Mouse (Mus musculus): Measurements from ENCODE around the gene Inpp4b. TPM values are rescaled to one million over a fixed set of nuclear protein-coding genes. Genes with fewer than 3 reads are reported as not detected.

Inpp4b gene
- polyA plus RNA-seq, 1 experiment from 2014 or later: 5.0 TPM

DNA sequence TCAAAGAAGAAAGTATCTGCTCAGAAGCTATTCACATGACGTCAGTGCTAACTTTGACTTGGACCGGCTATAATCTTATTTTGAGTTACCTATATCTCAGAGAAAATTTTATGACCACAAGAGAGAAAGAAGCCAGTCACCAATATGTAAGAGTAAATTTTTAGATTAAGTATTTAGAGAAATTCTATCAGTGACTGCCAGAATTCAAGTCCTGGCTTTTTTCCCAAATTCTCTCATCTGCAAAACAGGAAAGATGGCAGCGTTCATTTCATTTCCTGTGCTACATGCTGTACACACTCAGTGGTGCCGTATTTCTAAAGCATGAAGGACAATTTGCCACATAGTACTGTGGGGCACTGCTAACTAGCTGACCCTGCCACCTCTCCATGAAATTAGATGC, 256.9 kb downstream of the Inpp4b start:
- Histone ChIP-seq H3K4me2 (replicated peaks) (no peak overlapping the region), H3K4me1 (no peaks in the 10 kb centered on the region), H3K4me3 (no peak overlapping the region), H3K36me3 (no peaks in the 10 kb centered on the region), H3K27ac (replicated peaks) (no peak overlapping the region), H3K9ac (replicated peaks) (no peak overlapping the region), H3K9me3 (no peaks in the 10 kb centered on the region), H3K27me3 (no peaks in the 10 kb centered on the region)
- WGBS: 87% methylated on average over 4 of the region's 4 CpGs
- no peak for ATAC-seq (ENCODE audit: low FRiP score, low read depth)

DNA sequence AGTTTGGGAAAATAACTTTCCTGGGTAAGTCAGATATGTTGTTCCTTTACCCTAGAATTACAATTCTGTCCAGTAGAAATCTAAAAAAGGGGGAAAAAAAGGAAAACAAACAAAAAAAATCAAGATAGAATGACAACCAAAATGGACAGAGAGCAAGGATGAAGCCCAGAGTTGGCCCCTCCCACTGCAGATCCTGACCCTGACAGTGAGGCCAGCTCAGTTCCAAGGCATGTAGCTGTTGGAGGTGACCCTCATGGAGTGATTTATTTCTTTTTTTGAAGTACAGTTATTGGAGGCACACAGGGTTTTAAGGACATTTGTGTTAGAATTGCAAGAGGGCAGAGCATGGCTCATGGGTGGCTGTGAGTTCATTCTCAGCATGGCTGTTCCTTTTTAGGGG, 258.8 kb downstream of the Inpp4b start:
- H3K4me2 ChIP-seq (replicated peaks): no peak overlapping the region
- H3K27me3 ChIP-seq: no peaks in the 10 kb centered on the region
- no peaks in the 10 kb centered on the region for H3K9me3 ChIP-seq
- no peak overlapping the region for H3K27ac ChIP-seq (replicated peaks)
- H3K4me3 ChIP-seq: no peak overlapping the region
- H3K4me1 ChIP-seq: no peaks in the 10 kb centered on the region
- H3K9ac ChIP-seq (replicated peaks): no peak overlapping the region
- H3K36me3 ChIP-seq: no peaks in the 10 kb centered on the region
- ATAC-seq (ENCODE audit: low FRiP score, low read depth): no peak

DNA sequence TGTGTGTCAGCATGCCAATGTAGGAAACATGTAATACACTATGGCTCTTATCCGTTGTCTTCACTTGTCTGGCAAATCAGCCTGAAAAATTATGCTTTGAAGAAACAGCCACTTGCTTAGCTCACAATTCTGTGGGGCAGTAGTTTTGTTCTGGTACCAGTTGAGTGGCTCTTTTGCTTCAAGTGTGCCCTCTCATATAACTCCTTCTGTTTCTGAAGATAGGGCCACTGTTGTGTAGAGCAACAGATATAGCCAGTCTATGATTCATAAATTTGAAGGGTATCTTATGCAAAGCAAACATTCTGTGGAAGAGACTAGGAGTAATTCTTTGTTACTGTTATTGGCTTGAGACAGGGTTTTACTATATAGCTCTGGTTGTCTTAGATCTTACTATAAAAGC, 265.7 kb downstream of the Inpp4b start:
- no peaks in the 10 kb centered on the region for H3K36me3 ChIP-seq
- no peak overlapping the region for H3K4me3 ChIP-seq
- no peaks in the 10 kb centered on the region for H3K27me3 ChIP-seq
- H3K4me1 ChIP-seq: no peaks in the 10 kb centered on the region
- no peak overlapping the region for H3K27ac ChIP-seq (replicated peaks)
- H3K4me2 ChIP-seq (replicated peaks): no peak overlapping the region
- H3K9me3 ChIP-seq: no peaks in the 10 kb centered on the region
- WGBS: 88% methylated on average over 1 of the region's 1 CpGs
- H3K9ac ChIP-seq (replicated peaks): no peak overlapping the region
- no peak for ATAC-seq (ENCODE audit: low FRiP score, low read depth)

DNA sequence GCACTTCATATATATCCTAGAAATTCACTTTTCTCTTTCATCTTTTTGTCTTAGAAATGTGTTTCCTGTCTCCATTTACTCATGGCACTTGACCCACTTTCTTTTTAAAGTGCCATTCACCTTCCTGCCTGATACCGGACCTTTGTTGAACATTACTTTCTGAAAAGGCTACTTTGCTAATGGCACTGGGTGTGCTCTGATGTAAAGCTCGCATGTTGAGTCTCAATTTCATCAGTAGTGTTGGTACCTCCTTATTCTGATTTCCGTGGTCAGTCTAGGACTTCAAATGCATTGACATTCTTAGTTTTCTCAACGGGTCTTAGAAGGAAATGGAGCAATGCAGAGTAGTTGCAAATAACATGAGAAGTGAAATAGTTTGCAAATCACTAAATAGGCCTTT, 266.7 kb downstream of the Inpp4b start:
- ATAC-seq (ENCODE audit: low FRiP score, low read depth): no peak
- H3K27me3 ChIP-seq: no peaks in the 10 kb centered on the region
- WGBS: 85% methylated on average over 4 of the region's 4 CpGs
- H3K27ac ChIP-seq (replicated peaks): no peak overlapping the region
- H3K4me3 ChIP-seq: no peak overlapping the region
- no peak overlapping the region for H3K9ac ChIP-seq (replicated peaks)
- no peaks in the 10 kb centered on the region for H3K4me1 ChIP-seq
- H3K4me2 ChIP-seq (replicated peaks): no peak overlapping the region
- no peaks in the 10 kb centered on the region for H3K36me3 ChIP-seq
- no peaks in the 10 kb centered on the region for H3K9me3 ChIP-seq

- H3K9ac ChIP-seq (replicated peaks): no peak overlapping the region
- 75% methylated on average over 2 of the region's 2 CpGs for WGBS
- no peak for ATAC-seq (ENCODE audit: low FRiP score, low read depth)
- H3K4me3 ChIP-seq: no peak overlapping the region
- no peak overlapping the region for H3K4me2 ChIP-seq (replicated peaks)
- H3K27me3 ChIP-seq: no peaks in the 10 kb centered on the region
- H3K4me1 ChIP-seq: no peaks in the 10 kb centered on the region
- no peak overlapping the region for H3K27ac ChIP-seq (replicated peaks)
- H3K9me3 ChIP-seq: no peaks in the 10 kb centered on the region
- H3K36me3 ChIP-seq: no peaks in the 10 kb centered on the region
Measured at GRCm38 (mm10) chr8:81612611-81613010, 270.3 kb downstream of the Inpp4b start.

DNA sequence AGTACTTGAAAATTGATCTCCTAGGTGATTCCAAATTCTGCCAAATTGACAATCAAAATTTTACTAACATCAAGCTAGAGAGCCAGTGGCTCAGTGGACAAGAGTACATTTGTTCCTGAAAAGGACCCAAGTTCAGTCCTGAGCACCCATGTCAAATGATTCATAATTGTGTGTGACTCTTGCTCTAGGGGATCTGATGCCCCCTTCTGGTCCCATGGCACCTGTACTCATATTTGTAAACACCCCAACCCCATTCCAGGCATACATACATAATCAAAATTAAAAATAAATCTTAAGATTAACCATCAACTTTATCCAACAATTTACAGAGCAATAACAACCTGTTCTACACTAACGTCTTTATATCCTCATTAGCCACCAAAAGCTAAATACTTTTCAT, 271.8 kb downstream of the Inpp4b start:
- H3K4me1 ChIP-seq: no peaks in the 10 kb centered on the region
- H3K27me3 ChIP-seq: no peaks in the 10 kb centered on the region
- H3K9ac ChIP-seq (replicated peaks): no peak overlapping the region
- no peak for ATAC-seq (ENCODE audit: low FRiP score, low read depth)
- no peaks in the 10 kb centered on the region for H3K36me3 ChIP-seq
- H3K4me2 ChIP-seq (replicated peaks): no peak overlapping the region
- WGBS: 93% methylated on average over 1 of the region's 1 CpGs
- no peaks in the 10 kb centered on the region for H3K9me3 ChIP-seq
- no peak overlapping the region for H3K27ac ChIP-seq (replicated peaks)
- H3K4me3 ChIP-seq: no peak overlapping the region

DNA sequence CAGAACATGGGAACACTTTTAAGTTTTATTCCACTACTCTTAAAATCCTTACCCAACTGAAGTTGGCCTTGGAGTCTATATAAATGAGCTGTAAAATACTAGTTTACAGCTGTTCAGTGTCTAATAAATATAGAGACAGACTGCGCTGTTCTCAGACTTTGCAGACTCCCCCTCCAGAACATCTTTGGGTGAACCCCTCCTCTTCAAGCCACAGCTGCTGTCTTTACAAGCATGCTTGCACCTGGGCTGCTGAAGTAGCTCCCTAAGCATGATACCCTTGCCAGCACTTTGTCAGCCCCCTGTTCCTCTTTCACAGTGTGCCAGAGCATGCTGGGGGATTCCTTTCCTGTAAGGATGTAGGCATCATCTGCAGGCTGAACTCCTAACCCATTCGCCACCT, 272.2 kb downstream of the Inpp4b start:
- Histone ChIP-seq H3K9me3 (no peaks in the 10 kb centered on the region), H3K27ac (replicated peaks) (no peak overlapping the region), H3K27me3 (no peaks in the 10 kb centered on the region), H3K36me3 (no peaks in the 10 kb centered on the region), H3K9ac (replicated peaks) (no peak overlapping the region), H3K4me2 (replicated peaks) (no peak overlapping the region), H3K4me3 (no peak overlapping the region), H3K4me1 (no peaks in the 10 kb centered on the region)
- 90% methylated on average over 2 of the region's 2 CpGs for WGBS
- ATAC-seq (ENCODE audit: low FRiP score, low read depth): no peak

DNA sequence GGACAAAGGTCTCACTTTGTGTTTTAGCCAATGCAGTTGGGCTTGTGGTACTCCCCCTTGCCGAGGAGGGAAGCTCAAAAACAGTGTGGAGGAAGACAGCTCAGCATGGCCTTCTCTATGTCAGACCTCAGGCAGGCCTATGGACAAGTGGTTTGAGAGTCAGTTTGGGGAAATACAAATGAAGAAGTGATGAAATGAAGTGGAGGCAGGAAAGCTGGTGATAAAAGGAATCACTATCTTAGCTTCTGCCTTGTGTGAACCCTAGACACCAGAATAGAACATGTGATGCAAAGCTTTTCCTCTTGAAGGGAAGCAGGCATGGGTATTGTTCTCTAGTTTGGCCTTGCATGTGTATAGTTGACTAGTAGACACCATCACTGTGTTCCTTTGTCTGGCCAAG, 273.2 kb downstream of the Inpp4b start:
- no peak overlapping the region for H3K4me3 ChIP-seq
- no peak for ATAC-seq (ENCODE audit: low FRiP score, low read depth)
- H3K36me3 ChIP-seq: no peaks in the 10 kb centered on the region
- H3K9me3 ChIP-seq: no peaks in the 10 kb centered on the region
- H3K27me3 ChIP-seq: no peaks in the 10 kb centered on the region
- 73% methylated on average over 1 of the region's 1 CpGs for WGBS
- H3K27ac ChIP-seq (replicated peaks): no peak overlapping the region
- no peak overlapping the region for H3K4me2 ChIP-seq (replicated peaks)
- no peak overlapping the region for H3K9ac ChIP-seq (replicated peaks)
- no peaks in the 10 kb centered on the region for H3K4me1 ChIP-seq

- no peak overlapping the region for H3K9ac ChIP-seq (replicated peaks)
- H3K4me2 ChIP-seq (replicated peaks): no peak overlapping the region
- H3K27ac ChIP-seq (replicated peaks): no peak overlapping the region
- no peak for ATAC-seq (ENCODE audit: low FRiP score, low read depth)
- no peaks in the 10 kb centered on the region for H3K36me3 ChIP-seq
- no peak overlapping the region for H3K4me3 ChIP-seq
- no peaks in the 10 kb centered on the region for H3K4me1 ChIP-seq
- WGBS: 94% methylated on average over 3 of the region's 3 CpGs
- H3K9me3 ChIP-seq: no peaks in the 10 kb centered on the region
- H3K27me3 ChIP-seq: no peaks in the 10 kb centered on the region
Measured at GRCm38 (mm10) chr8:81618918-81619317, 276.6 kb downstream of the Inpp4b start.

DNA sequence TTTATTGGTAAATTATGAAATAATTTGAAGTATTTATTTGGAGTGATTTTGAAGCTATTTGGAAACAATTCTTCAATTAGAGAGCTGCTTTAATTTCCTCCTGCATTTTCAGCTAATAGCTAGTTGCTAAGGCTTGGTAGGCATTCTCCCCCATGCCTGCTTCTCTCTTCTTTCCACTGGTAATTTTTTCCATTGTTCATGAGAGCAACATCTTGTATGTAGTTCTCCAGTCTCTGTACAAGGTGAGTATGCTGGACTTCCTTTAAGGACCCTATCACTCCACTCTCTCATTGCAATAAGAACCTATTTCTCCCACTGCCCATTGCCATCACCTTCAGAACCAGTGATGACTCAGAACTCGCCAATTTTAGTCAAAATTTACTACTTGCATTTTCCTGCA, 292.7 kb downstream of the Inpp4b start:
- H3K4me3 ChIP-seq: no peak overlapping the region
- no peaks in the 10 kb centered on the region for H3K36me3 ChIP-seq
- H3K9ac ChIP-seq (replicated peaks): no peak overlapping the region
- H3K9me3 ChIP-seq: no peaks in the 10 kb centered on the region
- no peak for ATAC-seq (ENCODE audit: low FRiP score, low read depth)
- H3K4me2 ChIP-seq (replicated peaks): no peak overlapping the region
- H3K4me1 ChIP-seq: no peaks in the 10 kb centered on the region
- WGBS: 76% methylated on average over 1 of the region's 1 CpGs
- H3K27me3 ChIP-seq: no peaks in the 10 kb centered on the region
- no peak overlapping the region for H3K27ac ChIP-seq (replicated peaks)

DNA sequence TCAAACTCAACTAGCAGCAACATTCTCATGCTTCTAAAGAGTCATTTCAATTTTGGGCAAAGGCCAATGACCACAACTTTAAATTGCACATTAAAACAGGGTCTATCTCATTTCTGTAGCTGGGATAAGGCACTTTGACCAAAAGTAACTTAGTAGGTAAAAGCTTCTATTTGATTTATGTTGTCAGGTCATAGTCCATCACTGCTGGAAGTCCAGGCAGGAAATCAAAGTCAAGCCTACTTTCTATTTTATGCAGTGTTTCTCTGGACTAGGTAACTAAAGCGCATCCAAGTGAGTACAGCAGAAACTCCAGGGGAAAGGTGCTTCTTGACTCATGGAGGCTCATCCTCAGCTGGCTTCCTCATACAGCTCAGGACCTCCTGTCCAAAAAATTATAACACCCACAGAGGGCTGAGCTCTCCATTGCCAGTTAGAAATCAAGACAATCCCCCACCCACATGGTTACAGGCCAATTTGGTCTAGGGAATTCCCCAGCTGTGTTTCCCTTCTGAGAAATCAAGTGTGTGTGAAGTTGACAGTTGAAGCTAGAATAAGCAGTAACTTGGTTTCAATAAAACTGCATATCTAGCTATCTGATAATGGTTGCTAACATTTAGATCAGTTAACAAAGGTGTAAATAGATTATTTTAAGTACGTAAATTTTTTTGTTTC, 293.7 kb downstream of the Inpp4b start:
- Histone ChIP-seq H3K27me3 (no peaks in the 10 kb centered on the region), H3K4me2 (replicated peaks) (no peak overlapping the region), H3K36me3 (no peaks in the 10 kb centered on the region), H3K27ac (replicated peaks) (no peak overlapping the region), H3K4me3 (no peak overlapping the region), H3K9me3 (no peaks in the 10 kb centered on the region), H3K4me1 (no peaks in the 10 kb centered on the region), H3K9ac (replicated peaks) (no peak overlapping the region)
- ATAC-seq (ENCODE audit: low FRiP score, low read depth): no peak
- 99% methylated on average over 2 of the region's 2 CpGs for WGBS

DNA sequence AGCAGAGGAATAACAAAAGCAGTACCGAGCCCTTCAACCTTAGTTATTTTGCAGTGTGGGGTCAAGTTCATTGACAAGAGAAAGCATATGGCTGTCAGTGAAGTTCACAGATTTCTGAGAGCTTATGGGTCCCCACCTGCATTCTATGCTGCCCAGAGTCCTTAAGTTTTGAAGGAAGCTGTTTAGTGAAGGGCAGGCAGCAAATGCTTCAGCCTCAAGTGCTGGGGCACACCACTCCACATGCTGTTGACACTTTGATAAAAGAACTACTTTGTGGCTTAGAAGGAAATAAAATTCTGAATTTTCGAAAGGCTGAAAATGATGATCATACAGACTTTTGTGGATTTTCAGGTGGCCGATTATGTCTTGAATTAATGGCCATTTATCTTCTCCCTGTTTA, 296.1 kb downstream of the Inpp4b start:
- 79% methylated on average over 3 of the region's 3 CpGs for WGBS
- ATAC-seq (ENCODE audit: low FRiP score, low read depth): no peak
- Histone ChIP-seq H3K27me3 (no peaks in the 10 kb centered on the region), H3K9ac (replicated peaks) (no peak overlapping the region), H3K4me1 (no peaks in the 10 kb centered on the region), H3K9me3 (no peaks in the 10 kb centered on the region), H3K27ac (replicated peaks) (no peak overlapping the region), H3K4me3 (no peak overlapping the region), H3K4me2 (replicated peaks) (no peak overlapping the region), H3K36me3 (no peaks in the 10 kb centered on the region)

DNA sequence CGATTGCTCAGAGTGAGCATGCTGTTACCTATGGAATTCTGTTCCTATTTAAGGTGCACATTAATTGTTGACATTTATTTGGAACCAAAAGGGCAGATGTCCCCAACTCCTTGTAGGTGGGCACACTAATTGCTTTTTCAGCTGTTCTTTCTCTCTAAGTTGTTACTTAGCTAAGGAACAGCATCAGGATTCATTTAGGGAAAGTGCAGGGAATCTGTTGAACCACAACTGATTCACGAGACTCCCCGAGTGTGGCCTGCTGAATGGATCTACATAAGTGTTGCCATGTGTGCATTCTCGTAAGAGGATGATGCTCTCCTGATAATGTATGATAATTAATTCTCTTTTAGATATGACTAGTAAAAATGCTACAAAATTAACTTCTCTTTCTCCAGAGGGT, 297.5 kb downstream of the Inpp4b start:
- Histone ChIP-seq H3K4me3 (no peak overlapping the region), H3K27me3 (no peaks in the 10 kb centered on the region), H3K27ac (replicated peaks) (no peak overlapping the region), H3K9me3 (no peaks in the 10 kb centered on the region), H3K36me3 (no peaks in the 10 kb centered on the region), H3K9ac (replicated peaks) (no peak overlapping the region), H3K4me2 (replicated peaks) (no peak overlapping the region), H3K4me1 (no peaks in the 10 kb centered on the region)
- WGBS: 77% methylated on average over 4 of the region's 4 CpGs
- no peak for ATAC-seq (ENCODE audit: low FRiP score, low read depth)
